Comparison of ENCODE assay signal across 1 mouse cellular context in the genomic region with DNA sequence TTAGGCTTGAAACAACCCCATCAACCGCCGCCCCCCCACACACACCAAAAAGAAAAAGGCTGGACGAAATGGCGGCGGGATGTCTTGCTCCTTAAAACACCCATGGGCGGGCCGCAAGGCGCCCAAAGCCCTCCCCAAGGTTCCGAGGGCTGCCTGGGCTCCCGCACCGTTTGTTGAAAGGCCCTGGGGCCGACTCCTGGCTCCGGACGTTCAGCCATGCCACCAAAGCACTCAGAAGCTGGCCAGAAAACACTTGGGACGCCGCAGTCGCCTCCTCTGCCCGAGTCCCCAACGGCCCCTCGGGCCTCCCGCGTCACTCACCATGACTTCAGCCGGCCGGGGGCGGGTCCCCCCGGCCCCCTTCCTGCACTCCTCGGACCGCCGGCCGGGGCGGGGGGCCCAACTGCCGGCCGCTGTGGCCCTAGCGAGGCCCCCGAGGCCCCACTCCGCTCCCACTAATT.
TF ChIP-seq lines count a peak whose summit lies in the region.

No protein-coding gene starts in this region.

TF ChIP-seq in CH12.LX, 34 proteins besides CTCF, POLR2A, EP300 and RAD21 (continued from another document):
- 0 out of 2 replicates have a peak, but pooled peaks have one; percentile 41 for TF ChIP-seq POLR2AphosphoS2 (IDR thresholded peaks at IDR 0.05; ENCODE audit: low read depth, low read length)
- TF ChIP-seq MXI1 (IDR thresholded peaks at IDR 0.05; ENCODE audit: low read depth, low read length): 0 out of 2 replicates have a peak, but pooled peaks have one; percentile 37
